Mouse (Mus musculus) limb, embryonic 11.5 days (tissue): Measurements from ENCODE around the gene Olfr541. TPM values are rescaled to one million over a fixed set of nuclear protein-coding genes. Genes with fewer than 3 reads are reported as not detected.

Experiments
- polyA plus RNA-seq: library from polyadenylated mRNA; unstranded; fragments of >200 nt; fragmentation: Nextera tagmentation; extraction: Ambion mirVana; gene quantifications from 2 replicates; pipeline ENCODE4 v1.2.1, GENCODE M21; 2014

The Olfr541 gene
- polyA plus RNA-seq, 1 experiment from 2014 or later, result not detected

Other genes starting within 250 kb of the Olfr541 start
- gene Olfr533, start 233.9 kb upstream of the Olfr541 start, polyA plus RNA-seq, result not detected in 2 replicates
- not detected in 2 replicates for gene Olfr535, start 213.1 kb upstream of the Olfr541 start, polyA plus RNA-seq
- not detected in 2 replicates for gene Olfr536, start 189.9 kb upstream of the Olfr541 start, polyA plus RNA-seq
- not detected in 2 replicates for gene Olfr538, start 129.4 kb upstream of the Olfr541 start, polyA plus RNA-seq
- not detected in 2 replicates for gene Olfr46, start 96.0 kb upstream of the Olfr541 start, polyA plus RNA-seq
- not detected in 2 replicates for gene Olfr61, start 68.3 kb upstream of the Olfr541 start, polyA plus RNA-seq
- gene Olfr53, start 50.8 kb upstream of the Olfr541 start, polyA plus RNA-seq, result not detected in 2 replicates
- not detected in 2 replicates for gene Olfr539, start 37.3 kb upstream of the Olfr541 start, polyA plus RNA-seq
- 0.09 TPM in 1 of 2 replicates, not detected in the other for gene Olfr45, start 15.3 kb upstream of the Olfr541 start, polyA plus RNA-seq
- gene Cyp2e1, start 66.5 kb downstream of the Olfr541 start, polyA plus RNA-seq, result not detected in 2 replicates
- gene Syce1, start 90.6 kb downstream of the Olfr541 start, polyA plus RNA-seq, result 0.85 and 1.0 TPM in 2 replicates
- gene Zfp941, start 124.9 kb downstream of the Olfr541 start, polyA plus RNA-seq, result 2.0 and 3.1 TPM in 2 replicates
- 0.68 and 0.78 TPM in 2 replicates for gene Urah, start 137.8 kb downstream of the Olfr541 start, polyA plus RNA-seq
- gene Scgb1c1, start 148.3 kb downstream of the Olfr541 start, polyA plus RNA-seq, result not detected in 2 replicates
- gene Odf3, start 150.5 kb downstream of the Olfr541 start, polyA plus RNA-seq, result not detected in 2 replicates
- gene Gm45785, start 159.1 kb downstream of the Olfr541 start, polyA plus RNA-seq, result not detected in 2 replicates
- 57.2 and 61.4 TPM in 2 replicates for gene Ric8a, start 159.7 kb downstream of the Olfr541 start, polyA plus RNA-seq
- 27.9 and 33.6 TPM in 2 replicates for gene Bet1l, start 160.3 kb downstream of the Olfr541 start, polyA plus RNA-seq
- 185 and 243 TPM in 2 replicates for gene Psmd13, start 184.7 kb downstream of the Olfr541 start, polyA plus RNA-seq
- 21.6 and 23.2 TPM in 2 replicates for gene Sirt3, start 185.0 kb downstream of the Olfr541 start, polyA plus RNA-seq
- 0.88 and 1.0 TPM in 2 replicates for gene Cox8b, start 203.2 kb downstream of the Olfr541 start, polyA plus RNA-seq
- gene Nlrp6, start 223.6 kb downstream of the Olfr541 start, polyA plus RNA-seq, result 0.26 TPM in 1 of 2 replicates, not detected in the other
- 13.6 and 16.1 TPM in 2 replicates for gene Pgghg, start 244.1 kb downstream of the Olfr541 start, polyA plus RNA-seq